Mouse (Mus musculus) ES-E14 (cell line): ENCODE results near the gene Mbd3. TPM values are rescaled to one million over a fixed set of nuclear protein-coding genes. Genes with fewer than 3 reads are reported as not detected.

ENCODE experiments used
- DNase-seq: peaks from one replicate; pipeline ENCODE4 v3.0.0-alpha.2; 2013; ENCODE audit warnings: low read depth, low spot score
- H3K27ac ChIP-seq: 2 replicates; pipeline ENCODE4 v1.5.1; 2012; ENCODE audit warnings: low read depth, mild to moderate bottlenecking, low read length, moderate library complexity, mixed read lengths; ENCODE audit not compliant: poor library complexity, insufficient read depth, severe bottlenecking
- H3K36me3 ChIP-seq: 2 replicates; pipeline ENCODE4 v1.6.1; 2012; ENCODE audit warnings: mild to moderate bottlenecking, low read length, moderate library complexity, mixed read lengths; ENCODE audit not compliant: control insufficient read depth, poor library complexity, insufficient read depth, severe bottlenecking
- H3K4me1 ChIP-seq, 2 experiments: fragments of 150-350 bp in 1 of 2; sonication (generic) in 1 of 2; 2 replicates each; pipeline ENCODE4 v1.6.1; 2012; ENCODE audit warnings: low read length in 2 of 2, mild to moderate bottlenecking in 1 of 2, mixed read lengths in 1 of 2; ENCODE audit not compliant: control insufficient read depth in 2 of 2, insufficient read depth in 2 of 2, poor library complexity in 1 of 2
- H3K4me3 ChIP-seq, 2 experiments: fragments of 150-350 bp in 1 of 2; sonication (generic) in 1 of 2; 2 replicates each; pipeline ENCODE4 v1.5.1; 2012; ENCODE audit warnings: low read length in 2 of 2, low read depth in 1 of 2, mild to moderate bottlenecking in 1 of 2, mixed read lengths in 1 of 2; ENCODE audit not compliant: insufficient read depth in 1 of 2, poor library complexity in 1 of 2, severe bottlenecking in 1 of 2
- H3K9ac ChIP-seq: 2 replicates; pipeline ENCODE4 v1.6.1; 2012; ENCODE audit warnings: low read depth, mild to moderate bottlenecking, low read length, mixed read lengths; ENCODE audit not compliant: poor library complexity, insufficient read depth, severe bottlenecking
- H3K9me3 ChIP-seq: fragments of 150-350 bp; sonication (generic); 2 replicates; pipeline ENCODE4 v1.6.1; 2012; ENCODE audit warnings: low read depth, mild to moderate bottlenecking, low read length; ENCODE audit not compliant: control insufficient read depth, insufficient read depth
- CHD2 ChIP-seq: IDR thresholded peaks from 2 replicates; pipeline ENCODE4 v1.6.1; 2014; ENCODE audit warnings: mild to moderate bottlenecking, low read depth, low read length, inconsistent platforms
- HCFC1 ChIP-seq: IDR thresholded peaks from 2 replicates; pipeline ENCODE4 v1.6.1; 2012; ENCODE audit warnings: low read length, inconsistent platforms, borderline replicate concordance; ENCODE audit not compliant: insufficient read depth
- MAFK ChIP-seq: IDR thresholded peaks from 2 replicates; pipeline ENCODE4 v1.6.1; 2014; ENCODE audit warnings: mild to moderate bottlenecking, low read depth, low read length, inconsistent platforms; ENCODE audit not compliant: insufficient read depth
- ZC3H11A ChIP-seq: IDR thresholded peaks from 2 replicates; pipeline ENCODE4 v1.6.1; 2012; ENCODE audit warnings: low read depth, mild to moderate bottlenecking, inconsistent platforms, low read length, borderline replicate concordance
- ZNF384 ChIP-seq: IDR thresholded peaks from 2 replicates; pipeline ENCODE4 v1.6.1; 2012; ENCODE audit warnings: low read depth, low read length, inconsistent platforms
- in situ Hi-C, 2 experiments: fragments of 600-800 bp; cut with MboI; formaldehyde crosslinking; loops; one replicate each; pipeline ENCODE4 v1.15.1; 2025; ENCODE audit warnings: low sequenced_read_pairs in 2 of 2, inconsistent platforms in 1 of 2; ENCODE audit not compliant: unreplicated experiment in 2 of 2
- total RNA-seq: library from RNA; depleted of rRNA; stranded (reverse); fragments of 300-350 nt; gene quantifications from 2 replicates; pipeline ENCODE4 v1.2.3, GENCODE M21; 2012

Mbd3 gene
- total RNA-seq, 1 experiment, result 131 TPM

DNA sequence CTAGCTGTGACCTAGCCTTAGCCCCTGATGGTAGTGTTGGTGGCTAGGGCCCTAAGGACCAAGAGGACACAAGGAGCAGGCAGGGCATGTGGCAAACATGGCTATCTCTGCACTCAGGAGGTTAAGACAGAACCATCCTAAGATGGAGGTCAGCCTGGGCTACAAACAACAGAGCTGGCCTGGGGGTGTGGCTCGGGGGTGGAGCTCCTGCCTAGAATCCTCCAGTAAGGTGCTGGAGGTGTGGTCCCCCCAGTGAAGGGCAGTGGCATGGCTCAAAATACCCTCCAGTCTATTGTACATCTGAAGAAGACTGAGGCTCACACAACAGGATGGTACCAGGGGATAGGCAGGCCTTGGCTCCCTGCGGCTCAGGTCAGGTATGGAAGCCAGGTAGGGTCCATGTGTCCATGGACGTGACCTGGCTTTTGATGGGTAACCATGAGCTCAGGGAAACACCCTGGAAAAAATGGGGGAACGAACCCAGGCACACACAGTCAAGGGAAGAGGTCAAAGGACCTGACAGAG is 15.2 kb downstream of the Mbd3 start:
- H3K4me1 ChIP-seq, result peaks cover 5 to 38% of the 10 kb centered on the region in 2 experiments; a peak in 2 of 4 replicates
- TF ChIP-seq CHD2 (no peak), HCFC1 (no peak), MAFK (no peak), ZNF384 (no peak), ZC3H11A (no peak)
- no peak overlapping the region for H3K4me3 ChIP-seq
- no peak for DNase-seq
- peaks cover 20% of the 10 kb centered on the region; the same call in 1 of the 2 replicates for H3K36me3 ChIP-seq
- H3K27ac ChIP-seq, result no peak overlapping the region
- in situ Hi-C loops, result no loop called here
- H3K9me3 ChIP-seq, result no peaks in the 10 kb centered on the region
- no peak overlapping the region for H3K9ac ChIP-seq

DNA sequence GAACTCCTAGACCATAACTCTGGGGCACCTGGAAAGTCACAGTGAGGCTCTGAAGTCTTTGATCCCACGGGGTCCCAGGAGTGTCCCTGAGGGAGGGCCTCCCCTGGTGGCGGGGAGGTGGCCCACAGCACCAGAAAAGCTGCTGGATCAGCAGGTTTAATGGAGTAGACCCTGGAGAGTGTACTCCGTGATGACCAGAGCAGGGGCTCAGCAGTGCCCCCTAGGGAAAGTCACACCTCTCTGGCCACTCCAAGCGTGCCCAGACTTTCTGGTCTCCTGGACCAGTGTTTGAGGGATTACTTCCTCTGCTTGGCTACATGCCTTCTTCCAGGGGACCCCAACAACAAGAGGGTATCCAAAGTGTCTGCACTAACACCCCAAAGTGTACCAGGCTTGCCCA is 15.9 kb downstream of the Mbd3 start:
- Histone ChIP-seq H3K4me1 (peaks cover 5 to 34% of the 10 kb centered on the region in 2 experiments; a peak in 2 of 4 replicates), H3K27ac (no peak overlapping the region), H3K4me3 (no peak overlapping the region), H3K9me3 (no peaks in the 10 kb centered on the region), H3K36me3 (peaks cover 20% of the 10 kb centered on the region; the same call in 1 of the 2 replicates), H3K9ac (no peak overlapping the region)
- no peak for DNase-seq
- no peak for TF ChIP-seq ZC3H11A
- no peak for TF ChIP-seq CHD2
- peak; percentile 84 for TF ChIP-seq MAFK
- in situ Hi-C loops, result no loop called here

DNA sequence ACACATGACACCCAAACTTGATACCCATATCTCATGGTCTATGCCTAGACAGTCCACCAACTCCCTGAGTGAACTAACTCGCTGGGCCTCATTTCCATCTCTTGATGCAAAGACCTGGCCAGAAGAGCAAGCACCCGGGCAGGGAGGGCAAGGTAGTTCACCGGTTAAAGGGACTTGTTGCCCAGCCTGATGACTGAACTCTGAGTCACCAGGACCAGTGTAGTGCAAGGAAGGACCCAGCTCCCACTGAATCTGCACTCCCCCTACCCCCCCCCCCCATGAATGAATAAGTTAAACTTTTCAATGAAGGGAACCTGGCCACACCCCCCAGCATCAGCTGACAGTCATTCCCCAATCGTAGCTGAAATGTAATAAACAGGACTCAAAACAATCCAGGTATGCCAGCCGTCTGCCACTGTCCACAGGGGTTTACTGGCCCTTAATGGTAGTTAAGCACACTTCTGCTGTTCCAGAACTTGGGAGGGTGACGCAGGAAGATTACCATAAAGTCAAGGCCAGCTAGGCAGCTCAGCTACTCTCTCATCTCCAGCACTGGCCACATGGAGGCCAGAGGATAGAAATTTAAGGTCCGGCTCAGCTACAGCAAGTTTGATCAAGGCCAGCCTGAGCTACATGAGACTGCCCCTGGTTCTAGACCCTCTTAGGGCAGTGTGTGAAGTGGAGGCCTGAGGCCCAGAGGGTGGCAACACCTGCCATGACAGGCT is 16.5 kb downstream of the Mbd3 start:
- H3K4me1 ChIP-seq, result peaks cover 3 to 30% of the 10 kb centered on the region in 2 experiments; a peak in 2 of 4 replicates
- no peak for DNase-seq
- no peak overlapping the region for H3K27ac ChIP-seq
- TF ChIP-seq ZNF384 (no peak), HCFC1 (no peak), MAFK (no peak), CHD2 (no peak), ZC3H11A (no peak)
- H3K36me3 ChIP-seq, result peaks cover 20% of the 10 kb centered on the region; the same call in 1 of the 2 replicates
- H3K9ac ChIP-seq, result no peak overlapping the region
- in situ Hi-C loops, result no loop called here
- H3K9me3 ChIP-seq, result no peaks in the 10 kb centered on the region
- H3K4me3 ChIP-seq, result no peak overlapping the region; a peak in 1 of 4 replicates

DNA sequence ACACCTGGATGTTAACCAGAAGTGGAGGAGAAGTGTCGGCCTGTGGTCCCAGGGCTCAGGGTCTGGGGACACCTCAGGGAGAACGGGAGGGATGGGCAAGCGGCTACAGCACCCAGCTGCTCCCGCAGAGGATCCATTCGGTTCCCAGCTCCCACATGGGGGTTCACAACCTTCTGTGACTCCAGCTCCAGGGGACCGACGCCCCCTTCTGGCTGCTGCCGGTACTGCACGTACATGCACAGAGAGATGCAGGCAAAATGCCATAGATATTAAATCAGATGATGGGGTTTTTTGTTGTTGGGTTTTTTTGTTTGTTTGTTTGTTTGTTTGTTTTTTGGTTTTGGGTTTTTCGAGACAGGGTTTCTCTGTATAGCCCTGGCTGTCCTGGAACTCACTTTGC is 21.6 kb downstream of the Mbd3 start:
- no peak for DNase-seq
- peaks cover 16% of the 10 kb centered on the region; the same call in 1 of the 2 replicates for H3K36me3 ChIP-seq
- TF ChIP-seq MAFK, result no peak
- TF ChIP-seq CHD2, result no peak
- no peak for TF ChIP-seq ZNF384
- TF ChIP-seq HCFC1, result no peak
- no peak for TF ChIP-seq ZC3H11A
- no peak overlapping the region for H3K4me3 ChIP-seq
- no peak overlapping the region for H3K9ac ChIP-seq
- no peak overlapping the region for H3K27ac ChIP-seq
- in situ Hi-C loops, result loop anchor here in 1 of 2 experiments (10.0 kb wide), 1 partner anchor 203 kb away; the partner anchor contains the start of genes 1600002K03Rik and Efna2
- H3K4me1 ChIP-seq, result peaks cover 0 to 9% of the 10 kb centered on the region in 2 experiments; a peak in 1 of 4 replicates
- H3K9me3 ChIP-seq, result no peaks in the 10 kb centered on the region
